Mouse (Mus musculus) limb, embryonic 11.5 days (tissue): ENCODE measurements around the gene Cpne1. TPM values are rescaled to one million over a fixed set of nuclear protein-coding genes. Genes with fewer than 3 reads are reported as not detected.

Experiments
- ATAC-seq: fragments of 200-750 bp; cut with Nextera tagmentation; 2 replicates; pipeline ENCODE4 v1.8.0; 2017; ENCODE audit warnings: low read depth; ENCODE audit not compliant: insufficient number of reproducible peaks, low FRiP score, low TSS enrichment
- DNase-seq: peaks from one replicate; pipeline ENCODE4 v3.0.0-alpha.2; 2015; ENCODE audit warnings: low spot score
- H3K27ac ChIP-seq: fragments of 300-500 bp; sonication (generic); replicated peaks from 2 replicates; pipeline ENCODE4 v1.5.1; 2014; ENCODE audit warnings: low read depth, mild to moderate bottlenecking, low read length
- H3K27me3 ChIP-seq: fragments of 300-500 bp; sonication (generic); 2 replicates; pipeline ENCODE4 v1.6.1; 2014; ENCODE audit warnings: mild to moderate bottlenecking, low read length, mixed read lengths; ENCODE audit not compliant: control insufficient read depth, insufficient read depth
- H3K36me3 ChIP-seq: fragments of 300-500 bp; sonication (generic); 2 replicates; pipeline ENCODE4 v1.6.1; 2014; ENCODE audit warnings: mild to moderate bottlenecking, low read length, moderate library complexity, mixed read lengths; ENCODE audit not compliant: control insufficient read depth, insufficient read depth
- H3K4me1 ChIP-seq: fragments of 300-500 bp; sonication (generic); 2 replicates; pipeline ENCODE4 v1.6.1; 2014; ENCODE audit warnings: low read length, mixed read lengths; ENCODE audit not compliant: control insufficient read depth, insufficient read depth
- H3K4me2 ChIP-seq: fragments of 300-500 bp; sonication (generic); 2 replicates; pipeline ENCODE4 v1.6.1; 2014; ENCODE audit warnings: low read depth, mild to moderate bottlenecking, moderate library complexity; ENCODE audit not compliant: severe bottlenecking
- H3K4me3 ChIP-seq: fragments of 300-500 bp; sonication (generic); 2 replicates; pipeline ENCODE4 v1.5.1; 2014; ENCODE audit warnings: low read depth, low read length
- H3K9ac ChIP-seq: fragments of 300-500 bp; sonication (generic); 2 replicates; pipeline ENCODE4 v1.6.1; 2014; ENCODE audit warnings: mild to moderate bottlenecking, low read length
- H3K9me3 ChIP-seq: fragments of 300-500 bp; sonication (generic); 2 replicates; pipeline ENCODE4 v1.6.1; 2016; ENCODE audit warnings: low read length; ENCODE audit not compliant: control insufficient read depth
- WGBS: fragments of 180-500 bp; shearing (Covaris S2); extraction: QIAGEN DNeasy Blood & Tissue Kit; methylation state at CpG from one replicate; pipeline ENCODE4 v1.1.7; 2014; 5-methylcytosine and 5-hydroxymethylcytosine counted together
- polyA plus RNA-seq: library from polyadenylated mRNA; unstranded; fragments of >200 nt; fragmentation: Nextera tagmentation; extraction: Ambion mirVana; gene quantifications from 2 replicates; pipeline ENCODE4 v1.2.1, GENCODE M21; 2014

Cpne1 gene
- 61.4 and 61.9 TPM in 2 replicates for polyA plus RNA-seq

GRCm38 (mm10) chr2:156111358-156112079 is at the start of gene Cpne1, which contains the start of gene Rbm12:
Gene Cpne1 (minus strand): TSS chr2:156111965.
Gene Rbm12 (minus strand): TSS chr2:156111978.
- Histone ChIP-seq H3K36me3 (no peaks in the 10 kb centered on the region; the same call in 1 of the 2 replicates), H3K27ac (peak within 1 kb of the TSS; percentile 84), H3K4me1 (no peaks in the 10 kb centered on the region), H3K27me3 (no peaks in the 10 kb centered on the region), H3K4me2 (peak within 1 kb of the TSS; percentile 70), H3K9me3 (no peaks in the 10 kb centered on the region), H3K9ac (peak within 1 kb of the TSS; percentile 94), H3K4me3 (peak within 1 kb of the TSS; percentile 91)
- peak; percentile 97 for DNase-seq
- WGBS, result under 1% methylated on average over 74 of the region's 74 CpGs
- peak; percentile 86 for ATAC-seq

GRCm38 (mm10) chr2:156151538-156151937 is 39.8 kb upstream of the Cpne1 start:
- Histone ChIP-seq H3K36me3 (peaks cover 25% of the 10 kb centered on the region), H3K4me2 (no peak overlapping the region), H3K27me3 (no peaks in the 10 kb centered on the region), H3K9ac (no peak overlapping the region), H3K27ac (no peak overlapping the region), H3K9me3 (no peaks in the 10 kb centered on the region), H3K4me3 (no peak overlapping the region), H3K4me1 (no peaks in the 10 kb centered on the region)
- ATAC-seq (no peak), DNase-seq (no peak)

GRCm38 (mm10) chr2:156147316-156147915 is 35.7 kb upstream of the Cpne1 start:
- H3K4me1 ChIP-seq, result no peaks in the 10 kb centered on the region
- H3K27me3 ChIP-seq, result no peaks in the 10 kb centered on the region
- ATAC-seq (no peak), DNase-seq (no peak)
- no peak overlapping the region for H3K4me3 ChIP-seq
- no peak overlapping the region for H3K9ac ChIP-seq
- H3K27ac ChIP-seq, result no peak overlapping the region
- peaks cover 15% of the 10 kb centered on the region for H3K36me3 ChIP-seq
- WGBS, result 95% methylated on average over 3 of the region's 3 CpGs
- H3K4me2 ChIP-seq, result no peak overlapping the region
- H3K9me3 ChIP-seq, result no peaks in the 10 kb centered on the region

- ATAC-seq, result no peak
- Histone ChIP-seq H3K9ac (no peak overlapping the region), H3K27ac (no peak overlapping the region), H3K36me3 (peaks cover 15% of the 10 kb centered on the region), H3K4me2 (no peak overlapping the region), H3K27me3 (no peaks in the 10 kb centered on the region), H3K9me3 (no peaks in the 10 kb centered on the region), H3K4me3 (no peak overlapping the region), H3K4me1 (no peaks in the 10 kb centered on the region)
- DNase-seq, result no peak
- 75% methylated on average over 5 of the region's 5 CpGs for WGBS
Measured at GRCm38 (mm10) chr2:156146272-156146989, 34.7 kb upstream of the Cpne1 start.

- Histone ChIP-seq H3K4me1 (no peaks in the 10 kb centered on the region), H3K27ac (no peak overlapping the region), H3K9ac (no peak overlapping the region), H3K27me3 (no peaks in the 10 kb centered on the region), H3K9me3 (no peaks in the 10 kb centered on the region), H3K4me3 (no peak overlapping the region), H3K4me2 (no peak overlapping the region; the same call in 1 of the 2 replicates), H3K36me3 (peaks cover 11% of the 10 kb centered on the region)
- ATAC-seq (no peak), DNase-seq (no peak)
- WGBS, result 63% methylated on average over 11 of the region's 11 CpGs
Measured at GRCm38 (mm10) chr2:156145486-156146130, 33.8 kb upstream of the Cpne1 start.

- no peaks in the 10 kb centered on the region for H3K4me1 ChIP-seq
- under 1% methylated on average over 70 of the region's 70 CpGs for WGBS
Measured at GRCm38 (mm10) chr2:156143953-156144724, 32.4 kb upstream of the Cpne1 start, which contains the start of the genes Romo1 and Nfs1. Gene Romo1 (plus strand): TSS chr2:156144039. Gene Nfs1 (minus strand): TSS chr2:156144186.

GRCm38 (mm10) chr2:156143367-156143766 is 31.6 kb upstream of the Cpne1 start:
- no peaks in the 10 kb centered on the region for H3K27me3 ChIP-seq
- H3K9ac ChIP-seq, result peak overlapping the region; percentile 93
- DNase-seq (no peak), ATAC-seq (no peak)
- H3K27ac ChIP-seq, result no peak overlapping the region; the same call in 1 of the 2 replicates
- H3K4me1 ChIP-seq, result no peaks in the 10 kb centered on the region
- H3K36me3 ChIP-seq, result peaks cover 2% of the 10 kb centered on the region; the same call in 1 of the 2 replicates
- under 1% methylated on average over 16 of the region's 16 CpGs for WGBS
- H3K4me3 ChIP-seq, result peak overlapping the region; percentile 86
- peak overlapping the region; percentile 55 for H3K4me2 ChIP-seq
- no peaks in the 10 kb centered on the region for H3K9me3 ChIP-seq

More at GRCm38 (mm10) chr2:156143953-156144724, 32.4 kb upstream of the Cpne1 start, which contains the start of the genes Romo1 and Nfs1:
- H3K9ac ChIP-seq, result peak within 1 kb of the TSS; percentile 93
- H3K27ac ChIP-seq, result peak within 1 kb of the TSS; percentile 90
- H3K4me3 ChIP-seq, result peak within 1 kb of the TSS; percentile 86
- H3K27me3 ChIP-seq, result no peaks in the 10 kb centered on the region
- DNase-seq (peak; percentile 98), ATAC-seq (peak; percentile 97)
- H3K4me2 ChIP-seq, result peak within 1 kb of the TSS; percentile 55
- H3K36me3 ChIP-seq, result peaks cover 6% of the 10 kb centered on the region
- no peaks in the 10 kb centered on the region for H3K9me3 ChIP-seq
